Mouse (Mus musculus): ENCODE results near the gene Ppp1r1b. TPM values are rescaled to one million over a fixed set of nuclear protein-coding genes. Genes with fewer than 3 reads are reported as not detected.

Ppp1r1b gene
- polyA plus RNA-seq, 1 experiment from 2014 or later = 5.4 TPM

- Histone ChIP-seq H3K4me2 (ENCODE audit: low read depth, low read length) (no peak within 1 kb of the TSS), H3K27me3 (ENCODE audit: insufficient read depth, low read length) (peaks cover 29% of the 10 kb centered on the region), H3K9ac (replicated peaks) (no peak within 1 kb of the TSS), H3K27ac (ENCODE audit: low read depth) (no peak within 1 kb of the TSS), H3K4me3 (ENCODE audit: low read depth, low read length) (no peak within 1 kb of the TSS), H3K4me1 (ENCODE audit: insufficient read depth) (no peaks in the 10 kb centered on the region), H3K36me3 (replicated peaks; ENCODE audit: insufficient read depth, low read length) (no peaks in the 10 kb centered on the region; the same call in 1 of the 2 replicates), H3K9me3 (ENCODE audit: low read length) (no peaks in the 10 kb centered on the region)
- ATAC-seq (no peak), DNase-seq (no peak)
- TF ChIP-seq CTCF (IDR thresholded peaks at IDR 0.05; ENCODE audit: low read depth) = no peak
- TF ChIP-seq EP300 (IDR thresholded peaks at IDR 0.05; ENCODE audit: low read depth) = no peak
- WGBS (ENCODE audit: insufficient replicate concordance) = 46% methylated on average over 25 of the region's 25 CpGs
Measured at GRCm38 (mm10) chr11:98385638-98386585, 37.7 kb downstream of the Ppp1r1b start, which contains the start of gene Pnmt. Pnmt (plus strand) TSS chr11:98386450.

- TF ChIP-seq EP300 (IDR thresholded peaks at IDR 0.05; ENCODE audit: low read depth) (no peak), CTCF (IDR thresholded peaks at IDR 0.05; ENCODE audit: low read depth) (no peak)
- DNase-seq = no peak
Measured at GRCm38 (mm10) chr11:98386596-98386995, 38.4 kb downstream of the Ppp1r1b start.

GRCm38 (mm10) chr11:98387056-98387577 is 38.9 kb downstream of the Ppp1r1b start:
- WGBS (ENCODE audit: insufficient replicate concordance) = 46% methylated on average over 14 of the region's 14 CpGs
- H3K27ac ChIP-seq (ENCODE audit: low read depth) = no peak overlapping the region
- H3K4me2 ChIP-seq (ENCODE audit: low read depth, low read length) = no peak overlapping the region
- H3K4me3 ChIP-seq (ENCODE audit: low read depth, low read length) = no peak overlapping the region
- TF ChIP-seq EP300 (IDR thresholded peaks at IDR 0.05; ENCODE audit: low read depth) = no peak
- no peak for TF ChIP-seq CTCF (IDR thresholded peaks at IDR 0.05; ENCODE audit: low read depth)
- H3K27me3 ChIP-seq (ENCODE audit: insufficient read depth, low read length) = peaks cover 29% of the 10 kb centered on the region
- DNase-seq (no peak), ATAC-seq (no peak)
- H3K9me3 ChIP-seq (ENCODE audit: low read length) = no peaks in the 10 kb centered on the region
- no peaks in the 10 kb centered on the region for H3K36me3 ChIP-seq (replicated peaks; ENCODE audit: insufficient read depth, low read length)
- peaks cover 4% of the 10 kb centered on the region; the same call in 1 of the 2 replicates for H3K4me1 ChIP-seq (ENCODE audit: insufficient read depth)
- no peak overlapping the region for H3K9ac ChIP-seq (replicated peaks)

More at GRCm38 (mm10) chr11:98386596-98386995, 38.4 kb downstream of the Ppp1r1b start:
- no peak for ATAC-seq
- Histone ChIP-seq H3K36me3 (replicated peaks; ENCODE audit: insufficient read depth, low read length) (no peaks in the 10 kb centered on the region), H3K4me3 (ENCODE audit: low read depth, low read length) (no peak overlapping the region), H3K9me3 (ENCODE audit: low read length) (no peaks in the 10 kb centered on the region), H3K27ac (ENCODE audit: low read depth) (no peak overlapping the region), H3K4me2 (ENCODE audit: low read depth, low read length) (no peak overlapping the region), H3K27me3 (ENCODE audit: insufficient read depth, low read length) (peaks cover 29% of the 10 kb centered on the region), H3K9ac (replicated peaks) (no peak overlapping the region), H3K4me1 (ENCODE audit: insufficient read depth) (no peaks in the 10 kb centered on the region)
- 18% methylated on average over 24 of the region's 24 CpGs for WGBS (ENCODE audit: insufficient replicate concordance)

GRCm38 (mm10) chr11:98388282-98388681 is 40.1 kb downstream of the Ppp1r1b start:
- Histone ChIP-seq H3K9ac (replicated peaks) (no peak overlapping the region), H3K9me3 (ENCODE audit: low read length) (no peaks in the 10 kb centered on the region), H3K27me3 (ENCODE audit: insufficient read depth, low read length) (peaks cover 29% of the 10 kb centered on the region), H3K27ac (ENCODE audit: low read depth) (no peak overlapping the region), H3K36me3 (replicated peaks; ENCODE audit: insufficient read depth, low read length) (no peaks in the 10 kb centered on the region), H3K4me1 (ENCODE audit: insufficient read depth) (peaks cover 15% of the 10 kb centered on the region), H3K4me3 (ENCODE audit: low read depth, low read length) (no peak overlapping the region), H3K4me2 (ENCODE audit: low read depth, low read length) (no peak overlapping the region)
- TF ChIP-seq EP300 (IDR thresholded peaks at IDR 0.05; ENCODE audit: low read depth) (no peak), CTCF (IDR thresholded peaks at IDR 0.05; ENCODE audit: low read depth) (no peak)
- ATAC-seq (no peak), DNase-seq (no peak)
- WGBS (ENCODE audit: insufficient replicate concordance) = 73% methylated on average over 10 of the region's 10 CpGs

- no peak overlapping the region for H3K9ac ChIP-seq (replicated peaks)
- H3K4me2 ChIP-seq (ENCODE audit: low read depth, low read length) = no peak overlapping the region
- no peaks in the 10 kb centered on the region for H3K9me3 ChIP-seq (ENCODE audit: low read length)
- H3K27me3 ChIP-seq (ENCODE audit: insufficient read depth, low read length) = peaks cover 29% of the 10 kb centered on the region
- DNase-seq = peak; percentile 55
- no peaks in the 10 kb centered on the region for H3K36me3 ChIP-seq (replicated peaks; ENCODE audit: insufficient read depth, low read length)
- peaks cover 25% of the 10 kb centered on the region for H3K4me1 ChIP-seq (ENCODE audit: insufficient read depth)
- H3K4me3 ChIP-seq (ENCODE audit: low read depth, low read length) = no peak overlapping the region
- WGBS (ENCODE audit: insufficient replicate concordance) = 28% methylated on average over 9 of the region's 9 CpGs
- no peak for TF ChIP-seq EP300 (IDR thresholded peaks at IDR 0.05; ENCODE audit: low read depth)
- TF ChIP-seq CTCF (IDR thresholded peaks at IDR 0.05; ENCODE audit: low read depth) = peak; percentile 76
- H3K27ac ChIP-seq (ENCODE audit: low read depth) = no peak overlapping the region
- ATAC-seq = no peak
Measured at GRCm38 (mm10) chr11:98389221-98389780, 41.1 kb downstream of the Ppp1r1b start.

GRCm38 (mm10) chr11:98390141-98390540 is 41.9 kb downstream of the Ppp1r1b start:
- no peaks in the 10 kb centered on the region for H3K36me3 ChIP-seq (replicated peaks; ENCODE audit: insufficient read depth, low read length)
- WGBS (ENCODE audit: insufficient replicate concordance) = 73% methylated on average over 10 of the region's 12 CpGs
- H3K27ac ChIP-seq (ENCODE audit: low read depth) = no peak overlapping the region
- H3K4me2 ChIP-seq (ENCODE audit: low read depth, low read length) = no peak overlapping the region
- ATAC-seq = no peak
- peaks cover 33% of the 10 kb centered on the region for H3K4me1 ChIP-seq (ENCODE audit: insufficient read depth)
- H3K27me3 ChIP-seq (ENCODE audit: insufficient read depth, low read length) = peaks cover 29% of the 10 kb centered on the region
- no peaks in the 10 kb centered on the region for H3K9me3 ChIP-seq (ENCODE audit: low read length)
- no peak for TF ChIP-seq EP300 (IDR thresholded peaks at IDR 0.05; ENCODE audit: low read depth)
- TF ChIP-seq CTCF (IDR thresholded peaks at IDR 0.05; ENCODE audit: low read depth) = no peak
- no peak overlapping the region for H3K4me3 ChIP-seq (ENCODE audit: low read depth, low read length)
- peak; percentile 15 for DNase-seq
- no peak overlapping the region for H3K9ac ChIP-seq (replicated peaks)
